Mouse (Mus musculus) left cerebral cortex, postnatal 25 days (tissue): Measurements from ENCODE around the gene Syna. TPM values are rescaled to one million over a fixed set of nuclear protein-coding genes. Genes with fewer than 3 reads are reported as not detected.

Experiments used
- microRNA-seq, 2 experiments: library from miRNA; unstranded; fragments of <30 nt; microRNA quantifications; one replicate each; pipeline ENCODE4 v1.2.0; 2022
- total RNA-seq, 2 experiments: library from RNA; stranded (reverse); gene quantifications; 2 replicates each; pipeline ENCODE4 v1.2.3; 2021

Gene Syna
- total RNA-seq, 2 experiments from 2014 or later = 0.16 to 0.23 TPM

Small RNAs within 50 kb of the gene (microRNA-seq; reads per million reads assigned to microRNA genes)
- gene Mir7228 = 0 reads per million in 2 experiments

Other genes with a start within 250 kb of the Syna start
- 100 to 1,000 TPM; 213 to 217 TPM for gene Gtf2i, start 245.4 kb downstream of the Syna start, total RNA-seq
- gene Gtf2ird1, start 103.5 kb downstream of the Syna start, total RNA-seq = 10 to 100 TPM; 42.5 to 43.7 TPM
- gene Clip2, start 7.7 kb downstream of the Syna start, total RNA-seq = 100 to 1,000 TPM; 106 to 120 TPM
- gene Rfc2, start 21.2 kb upstream of the Syna start, total RNA-seq = 10 to 100 TPM; 56.1 to 61.2 TPM
- gene Lat2, start 54.9 kb upstream of the Syna start, total RNA-seq = 1 to 10 TPM; 1.5 to 4.2 TPM
- gene Eif4h, start 79.3 kb upstream of the Syna start, total RNA-seq = 100 to 1,000 TPM; 334 to 352 TPM
- gene Limk1, start 128.4 kb upstream of the Syna start, total RNA-seq = 10 to 100 TPM; 58.7 to 60.1 TPM
- gene Eln, start 187.2 kb upstream of the Syna start, total RNA-seq = 10 to 100 TPM; 22.5 to 27.1 TPM